Mouse (Mus musculus): ENCODE results near the gene Cass4.

The Cass4 gene

GRCm38 (mm10) chr2:172390341-172390740, 3.3 kb upstream of the Cass4 start:
- peak in 1 of 2 experiments; percentile 46 for DNase-seq

GRCm38 (mm10) chr2:172392041-172392521, 1.5 kb upstream of the Cass4 start:
- DNase-seq = peak in 1 of 2 experiments; percentile 44

- DNase-seq = no peak
Measured at GRCm38 (mm10) chr2:172394052-172394392, 428 bp downstream of the Cass4 start.

- no peak for DNase-seq
Measured at GRCm38 (mm10) chr2:172394671-172395070, 1.1 kb downstream of the Cass4 start.

GRCm38 (mm10) chr2:172395961-172396360, 2.4 kb downstream of the Cass4 start:
- no peak for DNase-seq

- DNase-seq = peak in 1 of 2 experiments; percentile 51
Measured at GRCm38 (mm10) chr2:172399901-172400300, 6.3 kb downstream of the Cass4 start.

GRCm38 (mm10) chr2:172401116-172401825, 7.7 kb downstream of the Cass4 start:
- DNase-seq = peak in 1 of 2 experiments; percentile 46

GRCm38 (mm10) chr2:172404239-172404638, 10.6 kb downstream of the Cass4 start:
- no peak for DNase-seq

GRCm38 (mm10) chr2:172405011-172405410, 11.4 kb downstream of the Cass4 start:
- no peak for DNase-seq

- DNase-seq = no peak
Measured at GRCm38 (mm10) chr2:172406173-172406572, 12.6 kb downstream of the Cass4 start.

GRCm38 (mm10) chr2:172407499-172407898, 13.9 kb downstream of the Cass4 start:
- DNase-seq = no peak

- DNase-seq = no peak
Measured at GRCm38 (mm10) chr2:172410686-172411085, 17.1 kb downstream of the Cass4 start.

- DNase-seq = no peak
Measured at GRCm38 (mm10) chr2:172411091-172411490, 17.5 kb downstream of the Cass4 start.

- DNase-seq = no peak
Measured at GRCm38 (mm10) chr2:172412454-172412853, 18.9 kb downstream of the Cass4 start.

GRCm38 (mm10) chr2:172413273-172413672, 19.7 kb downstream of the Cass4 start:
- no peak for DNase-seq

GRCm38 (mm10) chr2:172413894-172414293, 20.3 kb downstream of the Cass4 start:
- no peak for DNase-seq

GRCm38 (mm10) chr2:172416218-172416617, 22.6 kb downstream of the Cass4 start:
- DNase-seq = no peak

- DNase-seq = no peak
Measured at GRCm38 (mm10) chr2:172416876-172417275, 23.3 kb downstream of the Cass4 start.

GRCm38 (mm10) chr2:172418208-172418607, 24.6 kb downstream of the Cass4 start:
- DNase-seq = no peak

GRCm38 (mm10) chr2:172430609-172431008, 37.0 kb downstream of the Cass4 start:
- no peak for DNase-seq

- DNase-seq = peak; percentile 72 to 87
Measured at GRCm38 (mm10) chr2:172433746-172434145, 40.2 kb downstream of the Cass4 start.

- DNase-seq = no peak
Measured at GRCm38 (mm10) chr2:172437371-172437952, 43.9 kb downstream of the Cass4 start.

- DNase-seq = peak; percentile 92 to 95
Measured at GRCm38 (mm10) chr2:172439843-172440639, 46.4 kb downstream of the Cass4 start, which contains the start of gene Rtf2. Gene Rtf2, plus strand, starts transcription at chr2:172440556.

- DNase-seq = no peak
Measured at GRCm38 (mm10) chr2:172440640-172441005, 47.0 kb downstream of the Cass4 start.

Measured in thymus, adult 18-20 months (tissue).